Mouse (Mus musculus) liver, adult 2 months (tissue): Measurements from ENCODE around the gene Ttc29.

Experiments
- CTCF ChIP-seq: fragments of 200-500 bp; IDR thresholded peaks from 2 replicates; pipeline ENCODE4 v1.5.1; 2011; ENCODE audit warnings: low read depth, low read length, control low read depth
- POLR2A ChIP-seq: fragments of 200-500 bp; IDR thresholded peaks from 2 replicates; pipeline ENCODE4 v1.6.1; 2011; ENCODE audit warnings: low read length, control low read depth; ENCODE audit not compliant: insufficient read depth; ENCODE audit errors: extremely low read depth

GRCm38 (mm10) chr8:78284805-78285204 is 71.7 kb downstream of the Ttc29 start:
- TF ChIP-seq CTCF (no peak), POLR2A (no peak)
